Mouse (Mus musculus): Measurements from ENCODE around the gene Dydc2.

The Dydc2 gene

GRCm38 (mm10) chr14:41035146-41035798, 33.7 kb downstream of the Dydc2 start:
- DNase-seq (ENCODE audit: low read depth), result peak; percentile 68

DNA sequence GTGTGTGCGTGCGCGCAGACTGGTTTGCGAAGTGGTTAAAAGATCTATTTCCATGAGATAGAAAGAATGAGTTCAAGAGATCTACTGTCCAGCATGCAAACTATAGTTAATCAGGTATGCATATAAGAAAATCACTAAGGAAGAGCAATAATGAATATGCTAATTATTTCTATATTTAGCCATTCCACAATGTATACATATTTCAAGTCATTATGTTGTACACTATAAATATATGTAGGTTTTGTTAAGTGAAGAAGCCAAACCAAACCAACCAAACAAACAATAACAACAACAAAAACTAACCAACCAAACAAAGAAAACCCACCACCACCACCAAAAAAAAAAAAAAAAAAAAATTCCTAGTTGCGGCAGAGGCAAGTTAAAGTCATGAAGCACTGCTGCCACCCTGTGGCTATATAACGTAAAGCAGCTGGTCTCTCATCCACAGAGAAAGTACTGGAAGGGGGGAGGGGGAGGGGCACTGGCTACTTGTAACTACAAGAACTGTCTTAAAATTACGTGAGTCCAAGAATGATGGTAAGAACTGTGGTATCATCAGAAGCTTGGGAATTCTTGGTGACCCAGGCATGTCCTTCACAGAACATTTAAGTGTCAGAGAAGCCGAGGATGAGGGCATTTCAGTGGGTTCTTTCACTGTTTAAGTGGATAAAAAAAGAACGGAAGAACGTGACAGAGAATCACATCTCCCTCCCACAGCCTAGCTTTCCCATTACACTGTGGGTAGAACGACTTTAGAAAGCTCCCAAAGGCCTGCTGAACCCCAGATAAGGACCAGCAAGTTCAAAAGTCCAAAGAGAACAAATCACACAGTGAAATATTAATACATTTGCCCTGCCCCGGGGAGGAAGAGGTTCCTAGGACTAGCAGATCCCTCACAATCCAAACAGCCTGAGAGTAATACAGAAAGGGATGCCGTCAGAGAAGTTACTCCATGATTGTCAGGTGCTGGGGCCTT, 35.6 kb downstream of the Dydc2 start:
- peak; percentile 78 for DNase-seq (ENCODE audit: low read depth)

GRCm38 (mm10) chr14:41030989-41031513, 38.0 kb downstream of the Dydc2 start:
- no peak for DNase-seq (ENCODE audit: low read depth)

GRCm38 (mm10) chr14:41029303-41029702, 39.7 kb downstream of the Dydc2 start:
- no peak for DNase-seq (ENCODE audit: low read depth)

GRCm38 (mm10) chr14:41025594-41026284, 43.3 kb downstream of the Dydc2 start:
- no peak for DNase-seq (ENCODE audit: low read depth)

DNA sequence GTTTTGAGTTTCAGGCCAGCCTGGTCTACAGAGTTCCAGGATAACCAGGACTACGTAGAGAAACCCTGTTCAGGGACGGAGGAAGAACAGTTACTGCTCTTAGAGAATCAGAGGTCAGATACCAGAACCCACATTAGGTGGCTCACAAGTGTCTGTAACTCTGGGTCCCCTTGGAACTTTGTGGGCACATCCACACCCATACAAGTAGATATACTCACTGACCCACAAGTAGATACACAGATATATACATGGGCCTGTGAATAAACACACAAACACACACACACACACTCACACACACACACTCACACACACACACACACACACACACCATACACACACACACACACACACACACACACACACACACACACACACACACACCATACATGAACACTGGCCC, 43.9 kb downstream of the Dydc2 start:
- DNase-seq (ENCODE audit: low read depth), result no peak

- DNase-seq (ENCODE audit: low read depth), result no peak
These were observed 47.8 kb downstream of the Dydc2 start for GRCm38 (mm10) chr14:41021246-41021645.

DNA sequence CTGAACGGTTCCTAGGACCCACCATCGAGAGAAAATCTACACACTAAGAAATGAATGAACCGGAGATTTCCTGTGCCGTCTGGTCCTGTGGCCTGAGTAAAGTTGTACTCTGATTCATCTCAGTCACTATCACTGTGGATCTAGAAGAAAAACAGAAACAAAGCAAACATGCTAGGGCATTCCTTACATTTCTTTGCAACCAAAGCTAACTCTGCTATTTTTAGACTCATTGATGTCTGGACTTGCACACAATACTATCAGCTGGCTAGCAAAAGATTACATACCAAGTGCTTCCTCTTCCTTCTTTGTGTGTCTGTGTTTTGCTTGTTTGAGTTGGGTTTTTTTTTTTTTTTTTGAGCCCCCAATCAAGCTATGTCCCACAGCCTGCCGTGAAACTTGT, 51.5 kb downstream of the Dydc2 start:
- no peak for DNase-seq (ENCODE audit: low read depth)

DNA sequence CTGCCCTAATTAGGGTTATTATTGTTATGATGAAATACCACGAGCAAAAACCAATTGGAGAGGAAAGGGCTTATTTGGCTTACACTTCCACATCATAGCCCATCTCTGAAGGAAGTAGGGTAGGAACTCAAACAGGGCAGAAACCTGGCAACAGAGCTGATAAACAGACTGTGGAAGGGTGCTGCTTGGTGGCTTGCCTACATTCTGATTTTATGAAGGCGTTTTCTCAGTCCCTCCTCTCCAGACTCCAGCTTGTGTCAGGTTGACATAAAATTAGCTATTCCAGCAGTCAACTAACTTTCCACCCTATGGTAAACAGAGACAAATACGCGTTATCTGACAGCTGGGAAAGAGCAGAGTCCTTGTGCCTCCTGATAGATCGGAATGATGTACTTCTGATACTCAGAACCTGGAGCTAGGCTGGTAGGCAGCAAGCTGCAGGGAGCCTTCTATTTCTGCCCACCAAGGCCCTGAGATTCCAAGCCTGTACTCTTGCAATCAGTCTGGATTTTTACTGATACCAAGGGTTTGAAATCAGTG, 54.2 kb downstream of the Dydc2 start:
- DNase-seq (ENCODE audit: low read depth), result no peak

DNA sequence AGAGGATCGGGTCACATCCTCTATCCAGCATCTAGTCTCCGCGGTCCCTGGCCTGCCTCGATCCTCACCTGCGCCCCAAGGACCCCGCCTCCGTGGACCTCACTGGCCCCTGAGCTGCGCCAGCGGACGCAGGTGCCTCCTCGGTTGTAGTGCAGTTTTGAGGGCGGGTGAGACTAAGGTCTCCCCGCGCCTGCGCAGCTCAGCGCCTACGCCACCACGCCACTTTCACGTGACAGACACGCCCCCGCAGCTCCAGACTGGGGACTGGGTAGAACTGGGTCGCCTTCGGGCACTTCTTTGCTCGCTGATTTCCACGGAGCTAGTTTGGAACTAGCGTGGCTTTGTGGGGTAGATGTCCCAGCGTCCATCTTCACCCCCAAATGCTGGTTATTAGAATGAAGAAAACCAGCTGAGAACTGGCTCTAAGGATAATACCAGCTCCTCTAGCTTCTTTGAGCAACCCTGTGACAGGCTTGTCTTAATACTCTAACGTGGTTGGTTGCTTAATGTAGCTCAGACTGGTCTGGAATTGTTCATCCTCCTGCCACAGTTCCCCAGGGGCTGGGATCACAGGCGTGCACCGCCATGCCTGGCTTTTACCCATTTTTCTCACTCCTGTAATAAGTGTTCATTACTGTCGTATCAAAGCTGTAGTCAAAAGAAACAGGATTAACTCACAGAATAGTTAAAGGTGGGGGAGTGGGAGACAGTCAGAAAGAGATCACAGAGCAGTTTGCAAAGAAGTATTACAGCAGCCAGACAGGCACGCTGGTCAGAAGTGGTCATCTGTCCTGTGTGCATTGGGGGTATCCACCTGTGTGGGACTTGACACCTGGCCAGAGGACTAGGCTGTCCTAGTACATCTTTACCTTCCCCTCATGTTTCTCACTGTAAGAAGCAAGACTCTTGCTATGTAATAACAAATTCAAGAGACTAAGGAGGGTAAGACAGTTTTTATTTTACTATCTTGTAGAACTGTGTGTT, 55.1 kb downstream of the Dydc2 start, which contains the start of gene Fam213a:
Gene Fam213a (minus strand): TSS at position 159 of the 984 bp plus-strand sequence.
- no peak for DNase-seq (ENCODE audit: low read depth)

DNA sequence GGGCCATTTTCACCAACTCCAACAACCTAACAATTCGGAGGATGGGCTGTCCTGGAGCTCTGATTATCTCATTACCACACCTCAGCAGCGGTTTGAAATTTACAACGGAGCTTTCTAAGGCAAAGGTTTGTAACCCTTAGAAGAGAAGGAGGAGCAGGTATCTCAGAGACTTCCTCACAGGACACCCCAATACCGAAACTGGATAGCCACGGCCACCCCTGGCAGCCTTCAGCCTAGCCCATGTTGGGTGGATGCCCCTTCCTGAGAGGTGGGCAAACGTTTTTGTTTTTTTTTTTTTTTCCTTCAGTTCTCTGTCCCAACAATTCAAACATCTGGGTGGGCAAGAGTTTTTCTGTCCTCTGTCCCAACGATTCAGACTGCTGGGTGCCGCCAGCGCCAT, 55.9 kb downstream of the Dydc2 start:
- DNase-seq (ENCODE audit: low read depth), result no peak

GRCm38 (mm10) chr14:41011916-41012315, 57.1 kb downstream of the Dydc2 start:
- no peak for DNase-seq (ENCODE audit: low read depth)

DNA sequence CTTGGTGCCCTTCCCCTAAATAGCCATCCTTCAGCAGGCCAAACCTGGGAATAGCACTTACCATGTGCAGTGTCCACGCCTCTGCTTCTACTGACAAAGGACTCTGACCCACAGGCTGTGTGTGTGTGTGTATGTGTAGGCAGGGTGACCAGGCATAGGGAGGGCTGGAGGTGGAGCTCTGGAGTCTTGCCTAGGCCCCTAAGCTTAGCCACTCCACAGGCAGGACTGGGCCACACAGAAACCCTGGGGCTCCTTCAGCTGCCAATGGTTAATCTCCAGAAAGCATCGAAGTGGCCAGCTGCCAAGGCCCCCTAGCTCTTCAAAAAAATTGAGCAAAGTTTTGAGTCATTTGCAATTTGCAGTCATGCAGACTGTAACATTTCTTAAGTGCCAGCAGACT, 60.9 kb downstream of the Dydc2 start:
- no peak for DNase-seq (ENCODE audit: low read depth)

GRCm38 (mm10) chr14:41007641-41008040, 61.4 kb downstream of the Dydc2 start:
- DNase-seq (ENCODE audit: low read depth), result no peak

DNA sequence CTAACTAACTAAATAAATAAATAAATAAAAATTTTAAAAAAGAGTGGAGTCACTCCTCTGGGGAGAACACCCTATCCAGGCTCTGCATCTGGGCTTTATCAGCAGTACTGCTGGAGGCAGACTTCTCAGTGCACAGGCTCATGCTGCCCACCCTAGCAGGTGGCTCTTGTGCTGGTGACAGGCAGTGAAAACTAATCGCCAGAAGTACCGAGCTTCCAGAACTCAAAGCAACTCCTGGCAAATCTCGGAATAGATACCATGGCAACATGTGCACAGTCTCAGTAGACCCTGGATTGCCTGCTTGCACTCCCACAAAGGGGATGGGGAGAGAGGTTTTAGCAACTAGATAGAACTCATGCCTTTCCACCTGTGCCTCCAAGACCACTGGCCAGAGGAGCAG, 62.1 kb downstream of the Dydc2 start:
- no peak for DNase-seq (ENCODE audit: low read depth)

DNA sequence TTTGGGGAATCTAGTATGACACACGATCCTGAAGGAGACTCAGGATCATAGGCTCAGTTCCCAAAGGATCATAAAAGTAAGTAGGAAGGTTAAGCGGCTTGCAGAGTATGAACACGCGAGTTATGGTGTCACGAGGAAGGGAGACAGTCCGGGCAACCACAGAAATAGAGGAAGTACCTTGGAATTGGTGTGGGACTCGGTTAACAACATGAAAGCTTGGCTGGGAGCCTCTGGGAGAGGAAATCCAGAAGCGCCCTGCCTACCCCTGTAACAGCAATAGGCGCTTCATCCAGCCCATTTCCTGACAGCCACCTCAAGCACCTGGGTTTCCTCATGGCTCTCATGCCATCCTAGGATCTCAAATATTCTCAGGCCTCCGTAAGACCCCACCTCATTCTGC, 62.7 kb downstream of the Dydc2 start:
- no peak for DNase-seq (ENCODE audit: low read depth)

GRCm38 (mm10) chr14:41005716-41006115, 63.3 kb downstream of the Dydc2 start:
- DNase-seq (ENCODE audit: low read depth), result no peak

GRCm38 (mm10) chr14:41004201-41005141, 64.5 kb downstream of the Dydc2 start:
- DNase-seq (ENCODE audit: low read depth), result no peak

DNA sequence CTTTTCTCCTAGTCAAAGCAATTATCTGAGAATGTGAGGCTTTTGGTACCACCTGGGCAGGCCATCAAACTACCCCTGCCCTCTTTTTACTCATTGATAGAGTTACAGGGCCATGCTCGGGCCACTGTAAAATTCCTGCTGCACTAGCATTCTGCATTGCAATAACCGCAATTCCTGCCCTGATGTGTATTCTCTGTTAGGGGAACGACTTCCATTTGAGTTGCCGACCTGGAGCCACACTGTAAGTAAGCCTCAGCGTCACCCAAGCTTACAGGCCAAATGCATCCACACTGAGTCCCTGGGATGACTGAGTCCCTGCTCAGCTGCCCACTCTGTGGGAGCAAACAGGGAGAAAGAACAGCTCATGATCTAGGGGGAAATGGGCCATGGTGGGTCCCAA, 67.4 kb downstream of the Dydc2 start:
- DNase-seq (ENCODE audit: low read depth), result no peak

- no peak for DNase-seq (ENCODE audit: low read depth)
These were observed 68.2 kb downstream of the Dydc2 start for GRCm38 (mm10) chr14:41000801-41001200.
